Mouse (Mus musculus) thymus, postnatal 36 days (tissue): ENCODE measurements around the gene Col9a2.
A peak's percentile ranks its signal among the peaks of the same experiment; 100 is the strongest.
"Not testable (repeated sequence)": the region's sequence is repeated elsewhere in the genome, so short reads cannot be mapped to it uniquely, and the experiment has no call there.

Source experiments
- DNase-seq, 2 experiments: peaks; one replicate each; pipeline ENCODE4 v3.0.0; 2022; ENCODE audit warnings: mixed read lengths in 2 of 2

Gene Col9a2

GRCm38 (mm10) chr4:121023464-121023863 lies 15.7 kb upstream of the Col9a2 start:
- DNase-seq = no peak

GRCm38 (mm10) chr4:121023941-121024340 lies 15.2 kb upstream of the Col9a2 start:
- no peak for DNase-seq

GRCm38 (mm10) chr4:121025681-121026080 lies 13.5 kb upstream of the Col9a2 start:
- no peak for DNase-seq

GRCm38 (mm10) chr4:121028146-121028545 lies 11.0 kb upstream of the Col9a2 start:
- no peak for DNase-seq

GRCm38 (mm10) chr4:121028659-121029392 lies 10.4 kb upstream of the Col9a2 start:
- peak; percentile 32 to 48 for DNase-seq

- no peak for DNase-seq
These were observed 9.6 kb upstream of the Col9a2 start for GRCm38 (mm10) chr4:121029632-121030031.

GRCm38 (mm10) chr4:121031440-121031839 lies 7.7 kb upstream of the Col9a2 start:
- no peak for DNase-seq

- DNase-seq = no peak
These were observed 6.2 kb upstream of the Col9a2 start for GRCm38 (mm10) chr4:121033006-121033405.

- DNase-seq = no peak
These were observed 1.1 kb downstream of the Col9a2 start for GRCm38 (mm10) chr4:121040323-121040722.

GRCm38 (mm10) chr4:121040897-121041671 lies 1.9 kb downstream of the Col9a2 start:
- DNase-seq = peak; percentile 52 to 58

GRCm38 (mm10) chr4:121042472-121042871 lies 3.3 kb downstream of the Col9a2 start:
- no peak for DNase-seq

- DNase-seq = no peak
These were observed 3.8 kb downstream of the Col9a2 start for GRCm38 (mm10) chr4:121042946-121043345.

GRCm38 (mm10) chr4:121051863-121052262 lies 12.7 kb downstream of the Col9a2 start:
- DNase-seq = no peak

- no peak for DNase-seq
These were observed 13.5 kb downstream of the Col9a2 start for GRCm38 (mm10) chr4:121052454-121053323.

- DNase-seq = peak; percentile 32 to 46
These were observed 17.2 kb downstream of the Col9a2 start for GRCm38 (mm10) chr4:121056342-121056741.

GRCm38 (mm10) chr4:121057032-121057431 lies 17.8 kb downstream of the Col9a2 start:
- DNase-seq = no peak

- not testable (repeated sequence) for DNase-seq
These were observed 20.0 kb downstream of the Col9a2 start for GRCm38 (mm10) chr4:121059218-121059617.

GRCm38 (mm10) chr4:121065336-121065735 lies 26.2 kb downstream of the Col9a2 start:
- no peak for DNase-seq

GRCm38 (mm10) chr4:121074250-121074649 lies 35.1 kb downstream of the Col9a2 start:
- DNase-seq = no peak

GRCm38 (mm10) chr4:121077915-121078646 lies 38.9 kb downstream of the Col9a2 start:
- no peak for DNase-seq

- no peak for DNase-seq
These were observed 41.2 kb downstream of the Col9a2 start for GRCm38 (mm10) chr4:121080395-121080794.

- DNase-seq = no peak
These were observed 45.3 kb downstream of the Col9a2 start for GRCm38 (mm10) chr4:121084506-121084905.
